Mouse (Mus musculus): ENCODE results near the gene Dennd5a. TPM values are rescaled to one million over a fixed set of nuclear protein-coding genes. Genes with fewer than 3 reads are reported as not detected.

The Dennd5a gene
- total and polyA plus RNA-seq, 3 experiments = 33.1 to 78.8 (median 64.4) TPM

- Histone ChIP-seq H3K4me1 (ENCODE audit: control insufficient read depth in 1 of 2, insufficient read depth in 2 of 2, low read length in 2 of 2) (no peaks in the 10 kb centered on the region), H3K79me2 (ENCODE audit: control insufficient read depth, insufficient read depth, low read length, poor library complexity) (no peaks in the 10 kb centered on the region), H3K4me3 (ENCODE audit: control insufficient read depth in 1 of 2, insufficient read depth in 1 of 2, low read depth in 2 of 2, low read length in 2 of 2) (no peak overlapping the region), H3K27me3 (ENCODE audit: control insufficient read depth in 1 of 2, insufficient read depth in 2 of 2, low read length in 2 of 2) (no peaks in the 10 kb centered on the region), H3K9me3 (replicated peaks; ENCODE audit: insufficient read depth, low read length) (no peaks in the 10 kb centered on the region), H3K27ac (ENCODE audit: control insufficient read depth, low read depth, low read length) (no peak overlapping the region), H3K9ac (ENCODE audit: control insufficient read depth, low read depth, low read length, poor library complexity, severe bottlenecking) (no peak overlapping the region), H3K36me3 (ENCODE audit: control insufficient read depth in 1 of 2, insufficient read depth in 2 of 2, low read length in 2 of 2) (peaks cover 0 to 2% of the 10 kb centered on the region in 2 experiments; a peak in 1 of 4 replicates)
- peak; percentile 85 for TF ChIP-seq RAD21 (IDR thresholded peaks at IDR 0.05; ENCODE audit: low read depth, low read length)
- peak; percentile 91 for TF ChIP-seq SMC3 (IDR thresholded peaks at IDR 0.05; ENCODE audit: low read depth, low read length)
- TF ChIP-seq ZC3H11A (IDR thresholded peaks at IDR 0.05; ENCODE audit: low read depth, low read length) = peak; percentile 79
- TF ChIP-seq TAL1 (IDR thresholded peaks at IDR 0.05; ENCODE audit: low read length) = no peak
- TF ChIP-seq CTCF (IDR thresholded peaks at IDR 0.05 in 2 of 3, conservative IDR thresholded peaks at IDR 0.05 in 1 of 3; ENCODE audit: control insufficient read depth in 1 of 3, insufficient read depth in 1 of 3, low read depth in 2 of 3, low read length in 3 of 3, poor library complexity in 1 of 3, severe bottlenecking in 1 of 3) = peak; percentile 85 to 92 (median 85)
- no peak for TF ChIP-seq MEF2A (IDR thresholded peaks at IDR 0.05; ENCODE audit: extremely low read depth, insufficient replicate concordance, low read depth, low read length, poor library complexity, severe bottlenecking)
- no peak for TF ChIP-seq MAZ (IDR thresholded peaks at IDR 0.05; ENCODE audit: low read depth, low read length)
- DNase-seq (ENCODE audit: low read depth, low spot score) = peak; percentile 76
Observed at GRCm38 (mm10) chr7:109892530-109892929, 67.7 kb downstream of the Dennd5a start.

GRCm38 (mm10) chr7:109891786-109892185 lies 68.5 kb downstream of the Dennd5a start:
- Histone ChIP-seq H3K27ac (ENCODE audit: control insufficient read depth, low read depth, low read length) (no peak overlapping the region), H3K27me3 (ENCODE audit: control insufficient read depth in 1 of 2, insufficient read depth in 2 of 2, low read length in 2 of 2) (no peaks in the 10 kb centered on the region), H3K4me3 (ENCODE audit: control insufficient read depth in 1 of 2, insufficient read depth in 1 of 2, low read depth in 2 of 2, low read length in 2 of 2) (no peak overlapping the region), H3K36me3 (ENCODE audit: control insufficient read depth in 1 of 2, insufficient read depth in 2 of 2, low read length in 2 of 2) (peaks cover 0 to 2% of the 10 kb centered on the region in 2 experiments; a peak in 1 of 4 replicates), H3K9ac (ENCODE audit: control insufficient read depth, low read depth, low read length, poor library complexity, severe bottlenecking) (no peak overlapping the region), H3K9me3 (replicated peaks; ENCODE audit: insufficient read depth, low read length) (no peaks in the 10 kb centered on the region), H3K79me2 (ENCODE audit: control insufficient read depth, insufficient read depth, low read length, poor library complexity) (no peaks in the 10 kb centered on the region), H3K4me1 (ENCODE audit: control insufficient read depth in 1 of 2, insufficient read depth in 2 of 2, low read length in 2 of 2) (no peaks in the 10 kb centered on the region)
- no peak for TF ChIP-seq CHD2 (IDR thresholded peaks at IDR 0.05; ENCODE audit: low read length)
- no peak for TF ChIP-seq MAFK (IDR thresholded peaks at IDR 0.05; ENCODE audit: borderline replicate concordance, low read depth, low read length)
- no peak for TF ChIP-seq KAT2A (conservative IDR thresholded peaks at IDR 0.05; ENCODE audit: low read depth, low read length)
- TF ChIP-seq RAD21 (IDR thresholded peaks at IDR 0.05; ENCODE audit: low read depth, low read length) = no peak
- TF ChIP-seq SMC3 (IDR thresholded peaks at IDR 0.05; ENCODE audit: low read depth, low read length) = no peak
- TF ChIP-seq MAX (IDR thresholded peaks at IDR 0.05; ENCODE audit: low read length) = no peak
- TF ChIP-seq ZNF384 (IDR thresholded peaks at IDR 0.05; ENCODE audit: low read depth, low read length) = no peak
- no peak for TF ChIP-seq GABPA (IDR thresholded peaks at IDR 0.05; ENCODE audit: low read depth, low read length)
- TF ChIP-seq CHD1 (IDR thresholded peaks at IDR 0.05; ENCODE audit: low read depth, low read length) = no peak
- no peak for TF ChIP-seq NRF1 (IDR thresholded peaks at IDR 0.05; ENCODE audit: insufficient read depth, low read depth, low read length, poor library complexity, severe bottlenecking)
- no peak for TF ChIP-seq ETS1 (IDR thresholded peaks at IDR 0.05; ENCODE audit: low read depth, low read length)
- DNase-seq (ENCODE audit: low read depth, low spot score) = no peak
